Mouse (Mus musculus) heart, postnatal 10 days (tissue): ENCODE measurements around the gene Shisa7. TPM values are rescaled to one million over a fixed set of nuclear protein-coding genes. Genes with fewer than 3 reads are reported as not detected.
"Not testable (repeated sequence)": the region's sequence is repeated elsewhere in the genome, so short reads cannot be mapped to it uniquely, and the experiment has no call there.

Source experiments
- DNase-seq, 2 experiments: peaks; one replicate each; pipeline ENCODE4 v3.0.0; 2021
- intact Hi-C: fragments of 180-260 bp; cut with DNase I; formaldehyde crosslinking; loops from one replicate; pipeline ENCODE4 v1.15.1; 2025
- total RNA-seq, 2 experiments: library from RNA; stranded (reverse); gene quantifications; 2 replicates each; pipeline ENCODE4 v1.2.3; 2021

Shisa7 gene
- total RNA-seq, 2 experiments from 2014 or later = 0.15 TPM; not detected in 1

DNA sequence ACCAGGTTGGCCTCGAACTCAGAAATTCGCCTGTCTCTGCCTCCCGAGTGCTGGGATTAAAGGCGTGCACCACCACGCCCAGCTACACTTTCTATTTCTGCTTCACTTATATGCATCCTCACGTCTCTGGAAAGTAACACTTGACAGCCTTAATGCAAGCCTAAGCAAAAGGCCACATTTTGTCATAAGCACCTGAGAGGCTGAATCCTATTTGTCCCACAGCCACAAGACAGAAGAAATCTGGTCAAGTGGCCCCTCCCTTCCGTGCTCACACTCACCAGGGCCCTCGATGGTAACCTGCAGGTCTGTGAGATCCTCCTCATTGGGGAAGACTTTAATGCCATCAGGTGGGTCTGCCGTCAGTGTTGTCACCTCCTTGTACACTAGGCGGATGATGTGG, 33.4 kb downstream of the Shisa7 start:
- intact Hi-C loops = loop anchor here (2.0 to 5.0 kb wide), 4 partner anchors 18 to 251 kb away; partner anchors contain the start of genes Fiz1, Rpl28, U2af2 and Zfp524
- not testable (repeated sequence) for DNase-seq

DNA sequence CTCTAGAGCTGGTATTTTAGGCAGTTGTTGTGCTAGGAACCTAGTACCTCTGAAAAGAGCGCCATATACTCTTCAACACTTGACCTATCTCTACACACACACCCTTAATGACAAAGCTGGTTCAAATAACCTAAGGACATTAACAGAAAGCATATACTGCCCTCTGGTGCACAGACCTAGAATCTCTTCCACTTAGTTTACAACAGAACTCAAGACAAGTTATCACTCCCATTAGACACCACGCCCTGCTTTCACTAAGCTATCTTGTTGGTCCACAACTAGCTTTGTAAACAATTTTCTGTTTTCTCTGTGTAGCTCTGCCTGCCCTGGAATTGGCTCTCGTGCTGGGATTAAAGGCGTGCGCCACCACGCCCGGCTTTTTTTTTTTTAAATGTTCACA, 37.8 kb downstream of the Shisa7 start:
- intact Hi-C loops = loop anchor here (2.0 kb wide), 1 partner anchor 250 kb away; no protein-coding TSS in a partner anchor
- DNase-seq = peak; percentile 50 to 61

DNA sequence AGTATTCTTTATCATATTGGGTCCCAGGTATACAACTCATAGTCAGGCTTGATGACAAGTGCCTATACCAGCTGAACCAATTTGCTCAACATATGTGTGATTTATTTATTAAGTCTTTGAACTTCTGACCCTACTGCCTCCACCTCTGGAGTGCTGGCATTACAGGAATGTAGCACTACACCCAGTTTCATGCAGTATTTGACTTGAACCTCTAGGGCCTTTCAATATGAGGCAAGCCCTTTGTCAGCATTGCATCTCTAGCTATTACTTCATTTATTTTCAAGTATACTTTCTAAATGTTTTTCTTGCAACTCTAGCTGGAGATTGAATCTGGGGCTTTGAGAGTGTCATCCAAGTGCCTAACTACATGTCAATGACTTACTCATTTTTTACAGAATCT, 42.2 kb downstream of the Shisa7 start:
- DNase-seq = no peak
- intact Hi-C loops = no loop called here

DNA sequence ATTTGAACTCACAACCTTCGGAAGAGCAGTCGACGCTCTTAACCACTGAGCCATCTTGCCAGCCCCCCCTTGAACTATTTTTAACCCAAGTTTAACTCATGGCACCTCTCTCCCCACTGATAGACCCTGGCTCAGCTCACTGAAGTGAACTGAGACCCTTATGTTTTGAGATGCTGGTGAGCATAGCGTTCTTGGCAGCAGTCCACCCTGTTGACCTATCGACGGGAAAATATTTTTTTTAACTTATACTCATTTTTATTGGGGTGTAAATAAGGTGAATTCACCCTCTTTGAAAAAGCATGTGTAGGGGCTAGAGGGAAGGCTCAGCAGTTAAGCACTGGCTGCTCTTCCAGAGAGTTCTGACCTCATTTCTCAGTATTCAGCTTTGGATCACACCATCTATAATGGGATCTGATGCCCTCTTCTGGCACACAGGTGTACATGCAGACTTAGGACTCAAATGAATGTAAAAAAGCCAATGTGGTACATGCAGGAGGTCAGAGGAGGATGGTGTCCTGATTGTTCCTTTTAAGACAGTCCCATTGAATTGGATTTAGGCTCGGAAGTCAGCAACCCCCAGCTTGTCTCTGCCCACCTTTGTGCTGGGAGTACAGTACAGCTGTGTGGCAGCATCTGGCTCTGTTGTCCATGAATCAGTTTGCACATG, 48.6 kb downstream of the Shisa7 start:
- intact Hi-C loops = loop anchor here (2.0 kb wide), 1 partner anchor 239 kb away; no protein-coding TSS in a partner anchor
- peak; percentile 32 to 42 for DNase-seq

GRCm38 (mm10) chr7:4794631-4795168, 49.8 kb downstream of the Shisa7 start:
- no peak for DNase-seq
- intact Hi-C loops = no loop called here

DNA sequence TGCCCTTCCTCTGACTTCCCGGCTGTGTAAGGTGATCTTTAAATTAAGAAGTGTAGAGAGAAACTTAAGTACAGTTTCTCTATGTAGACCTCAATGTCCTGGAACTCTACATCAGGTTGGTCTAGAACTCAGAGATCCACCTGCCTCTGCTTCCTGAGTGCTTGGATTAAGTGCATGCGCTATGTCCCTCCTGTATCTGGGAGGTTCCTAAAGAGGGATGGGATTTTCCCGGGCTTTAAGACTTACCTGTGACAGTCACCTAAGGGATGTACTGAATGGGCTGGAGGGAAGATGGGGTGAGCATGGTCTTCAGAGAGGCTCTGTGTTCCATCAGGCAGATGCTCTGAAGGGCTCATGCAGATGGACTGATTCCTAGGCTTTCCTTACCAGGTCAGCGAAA, 50.8 kb downstream of the Shisa7 start:
- intact Hi-C loops = loop anchor here (2.0 kb wide), 3 partner anchors 17 to 169 kb away; partner anchors contain the start of gene Kmt5c
- DNase-seq = no peak

- peak in 1 of 2 experiments; percentile 16 for DNase-seq
- intact Hi-C loops = loop anchor here (2.0 kb wide), 3 partner anchors 18 to 168 kb away; partner anchors contain the start of gene Kmt5c
Measured at GRCm38 (mm10) chr7:4793248-4793647, 51.2 kb downstream of the Shisa7 start.

DNA sequence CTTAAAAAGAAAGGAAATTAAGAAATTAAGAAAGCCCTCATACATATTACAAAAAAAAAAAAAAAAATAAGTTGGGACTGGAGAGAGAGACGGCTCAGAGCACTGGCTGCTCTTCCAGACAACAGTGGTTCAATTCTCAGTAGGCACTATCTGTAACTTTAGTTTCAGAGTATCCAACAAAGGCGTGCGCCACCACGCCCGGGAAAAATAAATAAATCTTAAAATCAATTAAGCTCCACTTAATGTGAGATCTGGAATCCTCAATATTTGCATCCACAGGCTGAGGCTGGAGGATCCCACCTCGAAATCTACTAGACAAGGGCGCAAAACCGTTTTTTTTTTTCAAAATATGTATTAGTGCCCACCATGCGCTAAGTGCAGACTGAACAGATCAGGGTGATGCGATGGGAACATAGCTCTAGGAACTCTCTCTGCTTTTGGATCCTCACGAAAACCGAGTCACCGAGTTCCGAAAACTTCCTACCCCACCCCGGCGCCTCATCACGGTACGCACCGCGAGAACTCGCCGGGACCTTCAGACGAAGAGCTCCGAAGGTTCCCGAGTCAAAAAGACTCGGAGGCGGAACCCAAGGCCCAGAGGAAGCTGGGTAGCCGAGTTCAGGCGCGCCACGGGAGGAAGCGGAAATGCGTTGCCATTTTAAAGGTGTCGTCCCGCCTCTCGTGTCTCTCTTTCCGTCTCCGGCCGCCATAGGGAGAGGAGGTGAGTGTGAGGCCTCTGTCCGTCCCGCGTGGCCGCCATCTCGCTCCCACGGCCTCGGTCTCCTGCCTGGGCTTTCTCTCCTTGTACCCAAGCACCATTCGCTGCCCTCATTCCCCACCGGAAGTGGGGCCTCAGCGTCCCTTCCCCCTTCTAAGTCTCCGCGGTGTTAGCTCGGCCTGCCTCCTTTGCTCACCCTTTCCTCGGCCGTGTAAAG, 52.0 kb downstream of the Shisa7 start, which contains the start of gene Rpl28:
TSS of gene Rpl28 (plus strand) at position 597 of the 935 bp plus-strand sequence.
- intact Hi-C loops = loop anchor here (2.0 kb wide), 3 partner anchors 18 to 168 kb away; partner anchors contain the start of gene Kmt5c
- DNase-seq = peak; percentile 97 to 98

DNA sequence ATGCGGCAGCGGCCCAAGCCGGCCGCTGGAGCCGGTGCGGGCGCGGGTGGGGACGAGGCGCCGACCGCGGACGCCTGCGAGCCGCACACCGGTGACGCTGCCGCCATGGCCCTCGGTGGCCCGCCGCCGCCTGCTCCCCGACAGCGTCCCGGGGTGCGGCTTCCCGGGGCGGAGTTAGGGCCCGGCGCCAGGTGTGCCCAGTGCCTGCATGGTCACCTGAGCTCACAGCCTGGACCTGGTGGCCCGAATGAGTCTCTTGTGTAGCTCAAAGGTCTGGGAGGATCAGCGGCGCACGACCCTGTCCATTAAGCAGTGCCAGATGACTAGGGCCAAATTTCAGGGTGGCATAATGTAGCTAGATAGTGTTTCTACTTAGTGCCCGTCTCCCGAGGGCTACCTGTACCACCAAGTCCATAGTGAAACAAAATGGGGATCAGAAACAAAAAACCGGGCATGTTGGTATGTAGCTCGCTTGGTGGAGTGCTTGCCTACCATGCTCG, 55.0 kb downstream of the Shisa7 start, which contains the start of gene Tmem238:
TSS of gene Tmem238 (minus strand) at position 221 of the 500 bp plus-strand sequence.
- intact Hi-C loops = loop anchor here (5.0 kb wide), 1 partner anchor 82 kb away; no protein-coding TSS in a partner anchor
- peak in 1 of 2 experiments; percentile 63 for DNase-seq

DNA sequence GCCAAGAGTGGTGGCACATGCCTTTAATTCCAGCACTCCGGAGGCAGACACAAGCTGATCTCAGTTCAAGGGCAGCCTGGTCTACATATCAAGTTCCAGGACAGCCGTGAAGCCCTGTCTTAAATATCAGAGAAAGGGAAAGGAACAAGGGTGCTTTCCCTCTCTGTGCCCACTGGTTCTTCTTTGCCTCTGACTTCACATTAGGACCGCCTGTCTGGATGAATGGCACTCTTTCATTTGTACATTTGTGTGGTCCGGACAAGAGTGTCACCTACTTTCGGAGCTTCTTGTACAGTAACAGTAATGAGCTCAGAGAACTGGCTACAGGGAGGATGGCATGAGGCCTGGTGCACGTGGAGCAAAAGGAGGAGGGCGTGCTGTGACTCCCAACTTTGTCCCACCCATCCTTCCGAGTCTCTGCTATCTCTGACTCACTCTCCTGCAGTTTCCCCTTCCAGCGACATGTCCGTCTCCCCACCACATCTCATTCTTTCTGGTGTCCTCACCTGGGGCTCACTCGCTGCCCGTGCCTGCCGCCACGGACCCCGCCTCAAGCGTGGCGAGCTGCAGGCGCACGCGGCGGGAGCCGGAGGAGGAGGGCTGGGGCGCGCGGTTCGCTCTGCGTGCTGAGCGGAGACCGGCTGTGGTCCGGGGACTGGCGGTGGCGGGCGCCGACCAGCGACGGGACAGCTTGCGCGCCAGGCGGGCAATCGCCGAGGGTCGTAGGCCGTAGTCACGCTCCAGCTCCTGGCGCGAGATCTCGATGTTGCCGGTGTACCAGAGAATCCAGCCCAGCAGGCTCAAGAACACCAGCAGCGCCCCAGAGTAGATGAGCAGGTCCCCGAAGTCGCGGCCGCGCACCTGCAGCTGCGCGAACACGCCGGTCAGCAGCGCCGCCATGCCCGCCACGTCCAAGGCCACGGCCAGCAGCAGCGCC, 55.7 kb downstream of the Shisa7 start:
- DNase-seq = peak; percentile 72 to 73
- intact Hi-C loops = loop anchor here (5.0 kb wide), 1 partner anchor 81 kb away; no protein-coding TSS in a partner anchor

- intact Hi-C loops = loop anchor here (2.0 kb wide), 1 partner anchor 25 kb away; no protein-coding TSS in a partner anchor
- no peak for DNase-seq
Measured at GRCm38 (mm10) chr7:4783667-4784268, 60.7 kb downstream of the Shisa7 start.

DNA sequence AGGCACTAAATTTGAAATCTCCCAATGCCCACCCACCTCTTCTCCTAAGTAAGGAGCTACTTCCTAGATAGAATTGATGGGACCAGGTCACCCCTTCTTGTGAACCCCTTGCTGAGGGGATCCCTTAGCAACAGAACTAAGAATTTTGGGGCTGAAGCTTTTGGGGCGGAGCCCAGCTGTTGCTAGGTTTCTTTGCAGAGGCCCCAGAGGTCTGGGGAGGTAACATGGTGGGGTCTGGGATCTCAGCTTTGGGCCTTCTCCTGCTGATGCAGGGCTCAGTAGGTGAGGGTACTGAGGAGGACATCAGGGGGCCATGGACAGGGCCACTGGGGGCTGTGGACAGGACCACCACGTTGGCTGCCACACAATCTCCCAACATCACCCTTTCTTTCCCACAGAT, 61.7 kb downstream of the Shisa7 start, which contains the start of the genes Il11 and Tmem190:
TSS of gene Il11 (minus strand) at position 101 of the 400 bp plus-strand sequence.
TSS of gene Tmem190 (plus strand) at position 179 of the 400 bp plus-strand sequence.
- intact Hi-C loops = loop anchor here (2.0 kb wide), 1 partner anchor 24 kb away; no protein-coding TSS in a partner anchor
- DNase-seq = no peak

DNA sequence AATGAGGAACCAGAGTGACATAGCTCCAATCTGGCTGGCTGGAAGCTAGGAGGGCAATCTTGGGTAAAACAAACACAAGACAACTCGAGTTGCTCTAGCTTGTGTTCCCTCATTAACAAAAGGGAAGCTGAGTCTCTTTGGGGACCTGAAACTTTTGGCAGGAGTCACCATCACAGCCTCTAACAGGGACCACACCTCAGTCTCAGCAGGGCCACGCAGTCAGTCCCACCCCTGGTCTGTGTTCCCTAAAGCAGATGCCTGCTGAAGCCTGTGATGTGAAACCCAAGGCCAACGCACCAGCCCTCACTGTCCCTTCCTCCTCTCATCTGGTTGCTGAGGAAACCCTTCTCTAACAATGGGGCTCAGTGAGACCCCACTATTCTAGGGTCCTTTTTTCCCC, 62.4 kb downstream of the Shisa7 start:
- intact Hi-C loops = loop anchor here (2.0 kb wide), 1 partner anchor 23 kb away; no protein-coding TSS in a partner anchor
- DNase-seq = no peak

DNA sequence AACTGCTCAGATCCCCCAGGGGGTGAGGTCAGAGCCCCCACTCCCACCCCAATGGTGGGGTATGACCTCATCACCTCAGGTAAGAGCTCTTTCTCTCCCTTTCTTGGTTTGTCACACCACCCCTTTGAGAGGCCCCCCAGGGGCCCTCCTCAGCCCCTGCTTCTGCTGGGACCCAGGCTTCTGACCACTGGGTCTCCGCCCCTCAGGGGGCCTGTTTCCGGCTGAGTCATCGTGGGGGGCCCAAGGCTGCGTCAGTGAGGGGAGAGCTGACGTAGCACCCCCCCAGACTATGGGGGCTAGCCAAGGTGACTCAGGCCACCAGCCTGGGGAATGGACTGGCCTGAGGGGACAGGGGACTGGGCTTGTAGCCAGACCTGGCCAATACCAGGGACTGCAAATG, 64.6 kb downstream of the Shisa7 start:
- intact Hi-C loops = no loop called here
- no peak for DNase-seq

- DNase-seq = no peak
- intact Hi-C loops = no loop called here
Measured at GRCm38 (mm10) chr7:4777851-4778637, 66.5 kb downstream of the Shisa7 start.

DNA sequence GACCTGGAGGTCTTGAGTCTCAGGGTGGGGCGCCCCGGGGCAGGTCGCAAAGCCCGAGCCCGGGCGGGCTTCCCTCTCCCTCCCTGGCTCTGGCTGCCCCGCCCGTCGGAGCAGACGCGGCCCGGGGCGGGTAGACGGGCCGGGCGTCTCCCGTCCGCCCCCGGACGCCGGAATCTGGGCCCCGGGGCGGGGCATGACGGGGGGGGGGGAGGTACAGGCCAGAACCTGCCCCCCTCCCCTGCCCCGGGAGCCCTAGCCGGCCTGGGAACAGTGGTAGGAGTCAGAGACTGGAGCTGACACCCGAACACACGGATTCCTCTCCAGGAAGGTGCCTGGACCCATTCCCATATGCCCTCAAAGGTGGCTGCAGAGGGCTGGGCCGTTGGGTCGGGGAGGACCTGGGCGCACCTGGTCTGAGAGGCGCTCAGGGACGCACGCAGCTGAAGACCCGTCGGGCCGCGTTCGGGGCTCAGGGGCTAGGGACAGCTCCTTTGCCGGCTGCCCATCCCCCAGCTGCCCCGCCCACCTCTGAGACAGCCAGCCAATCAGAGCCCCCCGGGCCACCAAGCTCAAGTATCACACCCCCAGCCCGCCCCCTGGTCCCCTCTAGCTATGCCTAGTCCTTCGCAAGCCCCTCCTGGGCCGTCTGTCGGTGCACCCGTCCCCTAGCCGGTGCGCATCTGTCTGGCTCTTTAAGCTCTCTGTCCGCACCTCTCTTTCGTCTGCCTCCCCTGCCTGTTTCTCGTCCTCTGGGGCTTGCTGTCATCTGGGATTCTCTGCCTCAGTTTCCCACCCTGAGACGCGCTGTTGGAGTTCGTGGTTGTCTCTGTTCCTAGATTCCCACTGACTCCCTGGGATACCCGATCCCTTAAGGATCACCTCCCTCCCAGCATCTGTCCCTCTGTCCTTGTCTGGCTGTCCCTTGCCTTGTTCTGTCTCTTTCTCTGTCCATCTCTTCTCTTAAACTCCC, 67.3 kb downstream of the Shisa7 start:
- peak; percentile 64 to 67 for DNase-seq
- intact Hi-C loops = no loop called here
